Mouse (Mus musculus): Measurements from ENCODE around the gene Krt4. TPM values are rescaled to one million over a fixed set of nuclear protein-coding genes. Genes with fewer than 3 reads are reported as not detected.

Krt4 gene
- polyA plus RNA-seq, 1 experiment from 2014 or later, result 937 TPM

DNA sequence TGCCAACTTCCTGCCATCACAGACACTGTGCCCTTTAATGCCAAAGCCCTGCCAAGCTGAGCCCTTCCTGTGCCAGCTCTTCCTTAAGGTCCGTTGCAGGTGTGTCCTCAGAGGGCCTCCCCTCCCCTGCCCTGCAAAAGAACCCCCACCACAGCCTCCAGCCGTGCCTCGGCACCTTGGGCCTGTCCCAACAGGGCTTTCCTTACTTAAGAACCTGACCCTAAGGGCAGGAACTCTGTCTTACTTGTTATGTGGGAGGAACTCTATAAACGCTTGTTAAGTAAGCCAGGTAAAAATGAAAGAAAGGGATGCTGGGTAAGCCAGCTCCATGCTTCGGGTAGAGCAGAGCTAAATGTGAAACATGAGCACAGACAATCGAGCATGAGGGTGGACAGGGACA is 8.5 kb upstream of the Krt4 start:
- H3K9ac ChIP-seq, result no peak overlapping the region
- no peaks in the 10 kb centered on the region for H3K9me3 ChIP-seq
- H3K4me2 ChIP-seq, result no peak overlapping the region
- H3K27me3 ChIP-seq (replicated peaks), result no peaks in the 10 kb centered on the region
- 64% methylated on average over 6 of the region's 6 CpGs for WGBS
- H3K36me3 ChIP-seq, result no peaks in the 10 kb centered on the region
- H3K4me3 ChIP-seq (replicated peaks), result no peak overlapping the region
- no peak for ATAC-seq (ENCODE audit: insufficient read depth, low FRiP score, low read depth)
- peaks cover 16% of the 10 kb centered on the region for H3K4me1 ChIP-seq
- H3K27ac ChIP-seq, result no peak overlapping the region

DNA sequence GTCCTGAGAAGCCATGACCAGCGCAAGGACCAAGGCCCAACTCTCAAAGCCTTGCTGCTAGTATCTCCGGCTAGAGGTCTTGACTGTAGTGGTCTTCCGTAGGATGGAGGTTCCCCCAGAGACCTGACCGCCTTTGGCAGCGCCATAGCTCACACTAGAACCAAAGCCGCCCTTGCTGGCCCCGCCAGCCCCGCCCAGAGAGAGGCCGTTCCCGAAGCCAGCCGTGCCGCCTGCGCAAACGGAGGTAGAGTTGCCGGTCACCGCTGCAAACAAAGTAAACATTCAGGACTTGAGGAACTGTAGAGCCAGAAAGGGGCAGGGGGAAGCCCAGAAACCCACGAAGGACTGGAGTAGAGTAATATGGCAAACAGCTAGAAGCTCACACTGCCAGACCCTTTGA is 5.1 kb upstream of the Krt4 start:
- no peak overlapping the region for H3K9ac ChIP-seq
- no peaks in the 10 kb centered on the region for H3K36me3 ChIP-seq
- H3K4me1 ChIP-seq, result peaks cover 16% of the 10 kb centered on the region
- peak; percentile 77 for ATAC-seq (ENCODE audit: insufficient read depth, low FRiP score, low read depth)
- H3K4me2 ChIP-seq, result peak overlapping the region; percentile 36
- H3K4me3 ChIP-seq (replicated peaks), result peak overlapping the region; percentile 3; the same call in 1 of the 2 replicates
- no peaks in the 10 kb centered on the region for H3K9me3 ChIP-seq
- H3K27ac ChIP-seq, result 0 out of 2 replicates have a peak overlapping the region, but pooled peaks have one; percentile 12
- WGBS, result 3% methylated on average over 17 of the region's 17 CpGs
- no peaks in the 10 kb centered on the region for H3K27me3 ChIP-seq (replicated peaks)

DNA sequence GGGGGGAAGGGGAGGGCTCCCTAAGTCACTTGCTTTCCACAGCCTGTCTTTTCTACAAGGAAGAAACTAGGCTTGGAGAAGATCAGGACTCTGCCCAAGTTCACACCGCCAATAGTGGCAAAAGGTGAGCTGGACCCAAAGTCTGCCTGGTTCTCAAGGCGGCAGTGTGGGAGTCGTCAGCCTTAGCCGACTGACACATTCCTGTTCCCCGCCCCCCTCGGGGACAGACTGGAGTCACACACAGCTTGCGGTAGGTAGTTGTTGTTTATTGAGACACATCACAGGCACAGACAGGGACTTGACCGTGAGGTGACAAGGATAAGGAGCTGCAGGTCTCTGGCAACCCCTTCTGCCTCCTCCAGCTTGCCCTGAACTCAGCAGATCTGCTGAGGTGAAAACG is 4.6 kb upstream of the Krt4 start:
- no peak overlapping the region for H3K9ac ChIP-seq
- H3K27me3 ChIP-seq (replicated peaks), result no peaks in the 10 kb centered on the region
- H3K4me1 ChIP-seq, result peaks cover 16% of the 10 kb centered on the region
- H3K9me3 ChIP-seq, result no peaks in the 10 kb centered on the region
- H3K4me2 ChIP-seq, result peak overlapping the region; percentile 36
- no peaks in the 10 kb centered on the region for H3K36me3 ChIP-seq
- ATAC-seq (ENCODE audit: insufficient read depth, low FRiP score, low read depth), result no peak
- H3K27ac ChIP-seq, result no peak overlapping the region; the same call in 1 of the 2 replicates
- WGBS, result 21% methylated on average over 9 of the region's 9 CpGs
- peak overlapping the region; percentile 3; the same call in 1 of the 2 replicates for H3K4me3 ChIP-seq (replicated peaks)

DNA sequence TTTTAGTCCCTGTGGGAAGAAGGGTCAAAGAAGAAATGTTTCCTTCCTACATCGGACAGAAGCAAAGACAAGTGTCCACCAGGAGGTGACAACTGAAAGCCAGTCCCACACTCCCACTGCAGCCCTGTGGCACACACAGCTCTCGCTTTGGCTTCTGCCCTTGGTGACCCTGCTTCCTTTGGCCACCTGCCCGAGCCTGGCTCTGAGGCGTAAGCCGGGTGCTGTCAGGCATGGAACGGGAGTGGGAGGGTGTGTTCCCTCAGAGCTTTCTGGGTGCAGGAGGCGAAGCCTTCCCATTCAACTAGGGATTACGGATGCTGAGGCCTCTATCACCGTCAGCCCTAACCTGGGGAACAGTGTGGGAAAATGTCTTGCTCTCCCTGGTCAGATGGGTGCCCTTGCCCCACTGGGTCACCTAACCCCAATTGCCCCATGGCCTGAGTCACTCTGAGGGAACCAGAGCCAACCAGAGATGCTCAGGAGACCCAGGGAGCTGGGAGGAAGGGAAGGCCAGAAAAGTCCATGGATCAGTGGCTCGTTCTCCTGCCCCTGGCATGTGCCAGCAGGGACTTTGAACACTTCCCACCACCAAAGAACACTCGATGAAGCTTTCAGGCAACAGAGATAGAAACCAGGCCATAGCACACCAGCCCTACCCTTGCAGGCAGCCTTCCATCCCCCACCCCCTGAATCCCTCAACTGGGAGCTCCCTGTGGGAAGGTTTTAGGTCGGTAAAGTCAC is 3.0 kb upstream of the Krt4 start:
- no peaks in the 10 kb centered on the region for H3K36me3 ChIP-seq
- peaks cover 16% of the 10 kb centered on the region for H3K4me1 ChIP-seq
- H3K4me3 ChIP-seq (replicated peaks), result no peak overlapping the region
- WGBS, result 56% methylated on average over 12 of the region's 12 CpGs
- H3K4me2 ChIP-seq, result no peak overlapping the region
- no peak for ATAC-seq (ENCODE audit: insufficient read depth, low FRiP score, low read depth)
- no peak overlapping the region for H3K27ac ChIP-seq
- H3K9me3 ChIP-seq, result no peaks in the 10 kb centered on the region
- H3K9ac ChIP-seq, result no peak overlapping the region
- H3K27me3 ChIP-seq (replicated peaks), result no peaks in the 10 kb centered on the region

DNA sequence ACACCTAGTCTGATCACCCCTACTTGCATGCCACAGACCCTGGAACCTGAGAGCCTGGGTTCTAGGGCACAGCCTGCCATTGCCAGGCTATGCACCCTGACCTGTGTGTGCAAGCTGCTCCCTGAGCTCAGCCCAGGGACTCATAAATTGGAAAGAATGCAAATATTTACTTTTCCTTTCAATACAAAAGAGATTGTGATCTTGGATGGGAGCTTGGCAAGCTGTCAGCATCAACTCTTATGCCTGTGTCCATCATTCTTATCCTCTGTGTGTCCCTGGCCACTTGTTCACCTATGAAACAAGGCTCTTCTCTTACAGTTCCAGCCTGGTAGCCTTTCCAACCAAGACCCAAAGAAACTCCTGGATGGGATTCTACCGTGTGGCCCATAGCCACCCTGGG is 506 bp upstream of the Krt4 start:
- H3K9ac ChIP-seq, result no peak overlapping the region
- peaks cover 9% of the 10 kb centered on the region for H3K4me1 ChIP-seq
- WGBS, result 73% methylated on average over 1 of the region's 1 CpGs
- no peak overlapping the region for H3K27ac ChIP-seq
- H3K36me3 ChIP-seq, result no peaks in the 10 kb centered on the region
- H3K27me3 ChIP-seq (replicated peaks), result no peaks in the 10 kb centered on the region
- no peak overlapping the region for H3K4me3 ChIP-seq (replicated peaks)
- ATAC-seq (ENCODE audit: insufficient read depth, low FRiP score, low read depth), result no peak
- no peak overlapping the region for H3K4me2 ChIP-seq
- H3K9me3 ChIP-seq, result no peaks in the 10 kb centered on the region

DNA sequence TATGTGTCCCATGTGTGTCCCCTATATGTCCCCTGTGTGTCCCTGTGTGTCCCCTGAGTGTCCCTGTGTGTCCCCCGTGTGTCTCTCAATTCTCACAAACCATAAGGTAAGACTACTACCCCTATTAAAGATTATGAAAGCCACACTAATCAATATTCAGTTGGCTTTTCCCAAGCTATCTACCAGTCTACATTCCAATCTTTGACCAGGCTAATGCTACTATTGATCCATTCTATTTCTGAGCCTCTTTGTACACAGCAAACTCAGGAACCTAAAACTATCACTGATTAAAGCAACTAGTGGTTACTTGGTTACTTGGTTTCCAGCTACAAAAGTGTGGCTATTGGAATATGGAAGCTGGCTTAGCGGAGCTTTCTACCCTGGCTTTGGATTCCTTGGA is 2.2 kb downstream of the Krt4 start:
- no peak overlapping the region for H3K4me2 ChIP-seq
- H3K9ac ChIP-seq, result no peak overlapping the region
- ATAC-seq (ENCODE audit: insufficient read depth, low FRiP score, low read depth), result no peak
- no peak overlapping the region for H3K27ac ChIP-seq
- no peaks in the 10 kb centered on the region for H3K36me3 ChIP-seq
- WGBS, result 87% methylated on average over 2 of the region's 2 CpGs
- H3K27me3 ChIP-seq (replicated peaks), result no peaks in the 10 kb centered on the region
- no peaks in the 10 kb centered on the region for H3K4me1 ChIP-seq
- H3K4me3 ChIP-seq (replicated peaks), result no peak overlapping the region
- no peaks in the 10 kb centered on the region for H3K9me3 ChIP-seq

DNA sequence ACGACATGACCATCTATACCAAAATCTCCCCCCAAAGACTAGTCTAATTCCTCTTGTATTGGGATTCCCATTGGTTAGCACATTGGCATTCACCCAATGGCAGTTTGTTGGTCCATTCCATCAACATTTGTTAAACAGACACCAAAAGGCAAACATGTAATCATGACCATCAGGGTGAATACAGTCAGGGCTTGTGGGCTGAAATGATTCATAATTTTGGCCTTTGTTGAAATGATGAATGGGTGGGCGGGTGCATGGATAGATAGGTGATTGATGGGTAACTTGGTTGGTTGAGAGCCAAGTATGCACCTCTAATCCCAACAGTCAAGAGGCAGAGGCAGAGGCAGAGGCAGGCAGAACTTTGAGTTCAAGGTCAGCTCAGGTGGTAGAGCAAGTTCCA is 8.5 kb downstream of the Krt4 start:
- no peak for ATAC-seq (ENCODE audit: insufficient read depth, low FRiP score, low read depth)

DNA sequence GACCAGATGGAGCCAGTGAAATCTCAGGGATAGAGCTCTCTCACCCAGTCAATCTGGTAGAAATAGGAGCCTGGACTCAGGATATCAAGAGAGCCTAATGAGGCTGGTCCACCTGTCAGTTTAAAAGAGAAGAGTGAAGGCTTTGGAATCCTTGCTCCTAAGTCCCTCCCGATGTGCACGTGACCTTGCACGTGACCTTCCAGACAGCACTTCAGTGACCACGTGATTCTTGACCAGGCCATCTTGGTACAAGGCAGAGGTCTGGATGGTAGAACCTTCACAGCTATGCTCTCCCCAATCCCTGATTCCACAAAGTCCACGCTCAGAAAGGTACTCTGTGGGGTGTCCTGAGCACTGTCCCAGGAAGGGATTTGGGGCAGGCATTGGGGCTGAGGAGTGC is 19.7 kb downstream of the Krt4 start:
- 74% methylated on average over 5 of the region's 5 CpGs for WGBS
- no peaks in the 10 kb centered on the region for H3K27me3 ChIP-seq (replicated peaks)
- ATAC-seq (ENCODE audit: insufficient read depth, low FRiP score, low read depth), result no peak
- no peaks in the 10 kb centered on the region for H3K36me3 ChIP-seq
- no peak overlapping the region for H3K4me2 ChIP-seq
- H3K9ac ChIP-seq, result no peak overlapping the region
- H3K4me3 ChIP-seq (replicated peaks), result no peak overlapping the region
- no peaks in the 10 kb centered on the region for H3K4me1 ChIP-seq
- H3K27ac ChIP-seq, result no peak overlapping the region
- H3K9me3 ChIP-seq, result no peaks in the 10 kb centered on the region

More for the DNA sequence above, 8.5 kb downstream of the Krt4 start:
- no peak overlapping the region for H3K4me3 ChIP-seq (replicated peaks)
- no peak overlapping the region for H3K27ac ChIP-seq
- H3K4me2 ChIP-seq, result no peak overlapping the region
- no peaks in the 10 kb centered on the region for H3K36me3 ChIP-seq
- 58% methylated on average over 2 of the region's 2 CpGs for WGBS
- no peaks in the 10 kb centered on the region for H3K27me3 ChIP-seq (replicated peaks)
- no peak overlapping the region for H3K9ac ChIP-seq
- H3K4me1 ChIP-seq, result no peaks in the 10 kb centered on the region
- H3K9me3 ChIP-seq, result no peaks in the 10 kb centered on the region

DNA sequence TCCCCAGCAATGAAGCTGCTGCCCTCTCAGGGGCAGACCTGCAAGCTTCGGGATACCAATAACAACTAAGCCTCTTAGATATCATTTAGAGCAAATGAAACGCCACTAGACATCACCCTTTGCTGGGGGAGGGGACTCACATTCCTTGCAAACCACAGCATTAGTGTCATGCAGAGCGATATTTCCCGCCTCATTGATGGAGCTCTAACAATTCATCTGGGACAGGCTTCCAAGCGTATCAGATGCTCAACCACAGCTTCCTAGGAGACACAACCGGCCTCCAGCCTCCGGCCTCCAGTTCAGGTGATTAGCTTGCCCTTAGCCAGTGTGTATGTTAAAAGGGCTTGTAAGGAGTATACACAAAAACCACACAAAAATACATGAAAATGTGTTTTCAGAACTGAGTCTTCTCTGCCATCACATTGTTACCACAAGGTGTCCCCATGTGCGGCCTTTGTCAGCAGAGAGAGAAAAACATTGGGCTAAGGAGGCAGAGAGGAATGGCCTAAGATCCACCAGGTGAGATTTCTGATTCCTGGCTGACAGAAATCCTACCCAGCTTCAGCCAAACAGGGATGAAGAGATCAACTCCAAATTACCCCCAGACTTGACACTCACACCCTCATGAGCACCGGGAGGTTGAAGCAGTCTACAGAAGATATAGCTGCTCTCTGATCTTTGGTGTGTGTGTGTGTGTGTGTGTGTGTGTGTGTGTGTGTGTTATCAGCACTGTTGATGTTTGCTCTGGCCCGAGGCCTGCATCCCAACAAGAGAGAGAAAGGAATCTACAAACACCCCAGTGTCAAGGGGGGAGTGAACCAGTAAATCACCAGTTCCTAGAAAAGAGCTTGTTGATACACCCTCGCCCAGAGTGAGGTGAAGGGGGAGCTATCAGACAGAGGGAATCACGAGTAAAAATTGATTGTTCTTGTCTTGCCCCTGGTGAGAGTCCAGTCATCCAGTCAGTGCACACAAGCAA is 22.1 kb downstream of the Krt4 start:
- H3K4me1 ChIP-seq, result no peaks in the 10 kb centered on the region
- ATAC-seq (ENCODE audit: insufficient read depth, low FRiP score, low read depth), result no peak
- no peaks in the 10 kb centered on the region for H3K9me3 ChIP-seq
- 46% methylated on average over 12 of the region's 12 CpGs for WGBS
- H3K27ac ChIP-seq, result no peak overlapping the region
- no peak overlapping the region for H3K9ac ChIP-seq
- no peak overlapping the region for H3K4me3 ChIP-seq (replicated peaks)
- no peaks in the 10 kb centered on the region for H3K36me3 ChIP-seq
- no peak overlapping the region for H3K4me2 ChIP-seq
- H3K27me3 ChIP-seq (replicated peaks), result no peaks in the 10 kb centered on the region

DNA sequence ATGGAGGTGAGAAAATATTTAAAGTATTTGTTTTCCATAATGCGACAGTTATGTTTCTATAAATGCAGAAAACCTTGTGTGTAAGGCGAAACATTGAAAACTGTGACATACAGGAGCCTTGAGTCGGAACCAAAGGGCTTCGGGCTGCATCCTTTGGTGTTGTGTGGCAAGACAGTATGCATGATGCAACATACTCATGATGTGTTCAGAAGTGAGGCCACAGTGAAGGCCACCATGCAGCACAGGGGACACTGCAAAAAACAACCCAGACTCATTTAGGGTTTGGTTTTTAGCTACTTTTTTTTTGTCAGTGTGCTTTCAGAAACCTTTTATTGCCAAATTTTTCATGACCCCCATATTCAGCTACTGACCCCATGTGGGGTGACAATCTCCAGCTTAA is 29.3 kb downstream of the Krt4 start:
- WGBS, result 90% methylated on average over 4 of the region's 4 CpGs
- H3K27ac ChIP-seq, result no peak overlapping the region
- no peaks in the 10 kb centered on the region for H3K36me3 ChIP-seq
- H3K4me3 ChIP-seq (replicated peaks), result no peak overlapping the region
- no peaks in the 10 kb centered on the region for H3K27me3 ChIP-seq (replicated peaks)
- no peaks in the 10 kb centered on the region for H3K4me1 ChIP-seq
- no peak overlapping the region for H3K9ac ChIP-seq
- no peak overlapping the region for H3K4me2 ChIP-seq
- H3K9me3 ChIP-seq, result no peaks in the 10 kb centered on the region
- no peak for ATAC-seq (ENCODE audit: insufficient read depth, low FRiP score, low read depth)

DNA sequence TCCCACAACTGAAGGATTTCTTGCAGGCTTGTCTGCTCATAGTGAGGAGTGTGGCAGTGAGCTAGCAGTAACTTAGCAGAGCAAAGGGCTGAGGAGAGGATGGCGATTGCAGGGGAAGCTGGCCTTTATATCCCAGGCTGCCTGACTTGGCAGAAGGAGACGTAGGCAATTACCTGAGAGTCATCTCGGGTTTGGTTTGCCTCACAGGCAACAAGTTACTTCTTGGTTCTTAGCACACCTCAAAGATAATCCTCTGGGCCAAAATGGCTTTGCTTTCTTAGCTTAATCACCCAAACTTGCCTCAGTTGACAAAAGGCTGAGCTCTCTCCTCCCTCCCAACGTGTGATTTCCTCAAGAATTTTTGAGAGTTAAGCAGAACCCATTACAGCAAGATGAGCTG is 31.7 kb downstream of the Krt4 start, which contains the start of gene Krt76:
Gene Krt76 (minus strand): TSS at position 101 of the 400 bp plus-strand sequence.
- Histone ChIP-seq H3K9ac (no peak within 1 kb of the TSS), H3K27me3 (replicated peaks) (no peaks in the 10 kb centered on the region), H3K27ac (no peak within 1 kb of the TSS), H3K36me3 (no peaks in the 10 kb centered on the region), H3K4me2 (no peak within 1 kb of the TSS), H3K4me3 (replicated peaks) (no peak within 1 kb of the TSS), H3K4me1 (no peaks in the 10 kb centered on the region), H3K9me3 (no peaks in the 10 kb centered on the region)
- WGBS, result 55% methylated on average over 4 of the region's 4 CpGs
- ATAC-seq (ENCODE audit: insufficient read depth, low FRiP score, low read depth), result no peak

DNA sequence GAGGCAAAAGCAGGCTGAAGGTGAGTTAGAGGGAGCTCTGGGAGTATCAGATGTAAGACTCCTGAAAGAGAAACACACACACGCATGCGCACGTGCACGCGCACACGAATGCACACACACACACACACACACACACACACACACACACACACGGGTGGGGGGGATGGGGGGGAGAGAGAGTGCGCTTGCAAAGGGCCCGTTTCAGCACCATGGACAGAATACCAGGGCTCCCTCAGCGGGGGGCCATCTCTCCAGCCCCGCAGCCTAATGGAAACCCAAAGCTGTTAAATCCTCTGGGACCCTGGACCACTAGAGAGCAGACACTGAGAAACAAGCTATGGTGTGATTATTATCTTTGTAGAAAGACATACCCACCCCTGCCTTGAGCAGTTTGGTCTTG is 44.8 kb downstream of the Krt4 start:
- H3K4me3 ChIP-seq (replicated peaks), result no peak overlapping the region
- H3K9me3 ChIP-seq, result no peaks in the 10 kb centered on the region
- no peak for ATAC-seq (ENCODE audit: insufficient read depth, low FRiP score, low read depth)
- H3K9ac ChIP-seq, result no peak overlapping the region
- 0 out of 2 replicates have a peak, but pooled peaks cover 5% of the 10 kb centered on the region for H3K27me3 ChIP-seq (replicated peaks)
- H3K4me2 ChIP-seq, result no peak overlapping the region
- 17% methylated on average over 11 of the region's 11 CpGs for WGBS
- no peak overlapping the region for H3K27ac ChIP-seq
- no peaks in the 10 kb centered on the region for H3K4me1 ChIP-seq
- no peaks in the 10 kb centered on the region for H3K36me3 ChIP-seq
